Mouse (Mus musculus): ENCODE data around the gene Atp12a.

The Atp12a gene

GRCm38 (mm10) chr14:56364711-56365237 lies at the start of gene Atp12a:
Gene Atp12a (plus strand): TSS chr14:56365068.
- DNase-seq: no peak

- DNase-seq: no peak
Measured at GRCm38 (mm10) chr14:56315519-56315918, 49.3 kb upstream of the Atp12a start.

DNA sequence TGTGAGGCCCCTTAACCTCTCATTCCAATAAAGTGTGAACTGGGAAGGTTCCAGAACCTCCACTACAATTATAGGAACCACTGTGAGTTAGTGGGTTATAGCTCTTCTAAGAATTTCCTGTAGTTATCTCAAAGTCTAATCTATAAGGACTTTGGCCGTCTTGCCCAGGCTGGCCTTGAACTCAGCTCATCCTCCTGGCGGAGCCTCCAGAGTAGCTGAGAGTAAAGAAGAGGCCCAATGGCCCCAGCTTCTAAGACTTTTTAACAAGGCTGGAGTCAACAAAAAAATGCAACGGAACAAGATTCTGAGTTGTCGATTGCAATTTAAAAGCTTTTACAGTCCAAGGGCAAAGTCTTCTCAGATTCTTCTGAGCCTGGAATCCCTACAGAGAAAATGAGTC lies 48.5 kb upstream of the Atp12a start:
- DNase-seq: no peak

DNA sequence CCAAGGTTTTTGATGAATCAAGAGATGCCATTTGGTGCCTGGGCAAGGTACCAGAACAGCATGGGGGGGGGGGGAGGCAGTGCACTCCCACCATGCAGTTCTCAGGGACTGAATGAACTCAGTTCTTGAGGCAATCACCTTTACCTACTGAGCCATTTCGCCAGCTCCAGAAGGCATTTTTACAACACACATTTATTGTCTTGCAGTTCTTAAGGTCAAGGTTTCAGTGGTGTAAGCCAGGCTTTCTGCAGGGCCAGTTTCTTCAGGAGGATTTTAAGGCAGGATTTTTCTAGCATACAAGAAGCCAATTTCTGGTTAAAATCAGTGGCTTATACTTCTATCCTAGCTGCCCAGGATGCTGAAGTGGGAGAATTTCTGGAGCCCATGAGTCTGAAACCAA lies 41.9 kb upstream of the Atp12a start:
- no peak for DNase-seq

GRCm38 (mm10) chr14:56325038-56325437 lies 39.8 kb upstream of the Atp12a start:
- no peak for DNase-seq

- no peak for DNase-seq
Measured at GRCm38 (mm10) chr14:56333700-56334099, 31.2 kb upstream of the Atp12a start.

GRCm38 (mm10) chr14:56334437-56334836 lies 30.4 kb upstream of the Atp12a start:
- DNase-seq: no peak

DNA sequence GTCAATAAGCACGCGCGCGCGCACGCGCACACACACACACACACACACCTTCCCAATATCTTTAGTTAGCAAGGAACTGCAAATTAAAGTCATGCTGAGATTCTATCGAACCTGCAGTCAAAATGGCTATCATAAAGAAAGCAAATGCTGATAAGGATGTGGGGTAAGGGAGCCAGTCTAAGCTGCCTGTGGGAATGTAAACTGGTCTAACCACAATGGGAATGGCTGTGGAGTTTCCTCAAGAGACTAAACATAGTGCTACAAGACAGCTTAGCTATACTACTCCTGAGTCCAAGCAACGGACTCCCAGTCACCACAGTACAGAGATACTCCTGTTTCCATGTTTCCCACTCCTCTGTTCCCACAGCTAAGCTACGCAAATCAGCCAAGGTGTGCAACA lies 28.8 kb upstream of the Atp12a start:
- DNase-seq: no peak

DNA sequence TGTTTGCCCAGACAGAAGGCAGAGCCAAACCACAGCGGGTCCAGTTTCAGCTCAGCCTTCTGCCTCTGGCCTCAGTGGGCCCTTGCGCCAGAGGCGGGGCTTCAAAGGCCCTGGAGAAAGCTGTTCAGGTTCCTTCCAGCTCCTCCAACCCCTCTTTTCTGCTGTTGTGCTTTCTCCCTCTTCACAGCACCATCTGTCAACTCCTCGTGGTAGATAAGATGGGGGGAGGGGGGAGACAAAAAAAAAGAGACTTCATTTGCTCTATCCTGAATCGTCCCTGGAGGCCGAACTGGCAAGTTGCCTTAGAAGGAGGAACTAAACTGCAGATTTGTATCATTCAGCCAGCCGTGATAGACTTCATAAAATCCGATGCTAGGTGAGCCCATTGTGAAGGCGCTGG lies 27.8 kb upstream of the Atp12a start:
- no peak for DNase-seq

DNA sequence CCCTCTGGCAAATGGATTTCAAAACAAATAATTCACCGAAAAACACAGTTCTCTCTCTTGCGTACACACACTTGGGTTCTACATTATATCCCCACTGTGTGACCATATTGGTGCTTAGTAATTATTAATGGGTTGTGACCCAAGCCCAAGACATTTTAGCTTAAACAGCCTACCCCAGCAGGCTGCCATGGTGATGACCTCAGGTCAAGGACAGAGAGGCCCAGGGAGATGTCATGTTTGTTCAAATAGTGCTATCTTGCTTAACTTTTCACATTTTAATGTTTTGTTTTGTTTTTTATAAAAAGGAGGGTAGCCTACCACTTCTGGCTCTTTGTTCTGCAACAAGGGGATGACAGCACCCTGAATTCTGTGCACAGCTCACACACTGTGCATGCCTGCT lies 27.2 kb upstream of the Atp12a start:
- DNase-seq: no peak

DNA sequence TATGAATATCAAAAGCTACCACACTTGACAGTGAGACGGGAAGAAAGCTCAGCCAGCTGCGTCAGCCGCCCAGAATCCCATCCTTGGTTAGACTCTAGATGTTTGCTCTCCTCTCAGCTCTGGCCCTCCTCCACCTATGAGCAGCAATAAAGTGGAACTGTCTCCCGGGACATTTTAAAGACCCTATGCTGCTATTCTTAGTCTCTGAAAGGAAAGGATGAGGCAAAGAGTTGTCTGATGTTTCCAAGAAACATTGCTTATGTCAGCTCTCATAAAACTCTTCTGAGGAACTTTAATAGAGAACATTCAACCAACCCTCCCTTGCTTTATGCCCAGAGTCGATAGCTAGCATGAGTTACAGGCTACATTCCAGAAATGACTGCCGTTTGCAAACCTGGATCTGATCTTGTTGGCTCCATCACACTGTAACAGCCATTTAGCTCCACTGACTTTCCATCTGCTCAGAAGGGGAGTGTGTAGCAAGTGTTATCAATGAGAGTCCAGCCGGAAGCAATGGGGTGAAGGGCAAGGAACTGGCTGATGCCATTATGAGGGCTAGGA lies 25.9 kb upstream of the Atp12a start:
- no peak for DNase-seq

DNA sequence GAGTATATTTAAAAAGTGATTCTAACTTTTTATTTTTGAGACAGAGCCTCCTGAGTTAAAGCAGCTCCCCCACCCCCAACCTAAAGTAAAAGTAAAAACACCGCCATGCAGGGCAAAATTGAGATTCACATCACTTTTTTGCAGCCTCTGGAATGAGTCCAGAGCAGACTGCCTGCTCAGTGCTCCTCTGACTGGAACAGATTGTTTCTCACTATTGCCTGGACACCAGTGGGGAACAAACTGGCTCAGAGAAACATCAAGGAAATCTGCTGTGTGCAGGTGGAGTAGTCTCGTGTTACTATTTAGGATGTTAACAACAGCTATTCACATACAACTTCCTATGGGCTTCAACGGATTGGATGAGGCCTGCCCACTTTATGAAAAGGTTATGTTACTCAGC lies 16.2 kb upstream of the Atp12a start:
- no peak for DNase-seq

GRCm38 (mm10) chr14:56349541-56349940 lies 15.3 kb upstream of the Atp12a start:
- no peak for DNase-seq

GRCm38 (mm10) chr14:56351959-56352660 lies 12.8 kb upstream of the Atp12a start:
- peak; percentile 21 to 23 for DNase-seq

DNA sequence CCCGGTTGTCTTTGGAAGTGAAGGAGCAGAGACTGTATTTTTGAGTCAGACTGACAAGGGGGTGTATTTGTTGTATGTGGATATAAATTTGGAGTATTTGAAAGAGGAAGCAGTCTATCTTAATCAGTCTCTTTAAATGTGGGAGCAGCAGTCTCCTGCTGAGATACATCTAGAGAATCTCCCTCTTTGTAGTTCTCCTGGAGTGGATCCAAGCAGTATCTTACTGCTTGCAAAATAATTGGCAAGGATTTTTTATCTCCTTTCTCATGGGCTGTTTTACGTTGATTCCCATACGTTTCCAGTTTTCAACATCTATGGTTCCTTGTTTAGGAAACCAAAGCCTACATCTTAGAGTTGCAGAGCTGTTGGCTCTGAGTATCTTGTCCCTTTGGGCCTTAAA lies 10.1 kb upstream of the Atp12a start:
- no peak for DNase-seq

GRCm38 (mm10) chr14:56355396-56355795 lies 9.5 kb upstream of the Atp12a start:
- no peak for DNase-seq

GRCm38 (mm10) chr14:56356196-56356595 lies 8.7 kb upstream of the Atp12a start:
- no peak for DNase-seq

GRCm38 (mm10) chr14:56358422-56358821 lies 6.4 kb upstream of the Atp12a start:
- no peak for DNase-seq

- no peak for DNase-seq
Measured at GRCm38 (mm10) chr14:56359131-56359530, 5.7 kb upstream of the Atp12a start.

- DNase-seq: no peak
Measured at GRCm38 (mm10) chr14:56365292-56365691, 424 bp downstream of the Atp12a start.

- DNase-seq: no peak
Measured at GRCm38 (mm10) chr14:56366712-56367111, 1.8 kb downstream of the Atp12a start.

- peak; percentile 21 to 22 for DNase-seq
Measured at GRCm38 (mm10) chr14:56368834-56369233, 4.0 kb downstream of the Atp12a start.

GRCm38 (mm10) chr14:56375731-56376130 lies 10.9 kb downstream of the Atp12a start:
- DNase-seq: peak; percentile 71

DNA sequence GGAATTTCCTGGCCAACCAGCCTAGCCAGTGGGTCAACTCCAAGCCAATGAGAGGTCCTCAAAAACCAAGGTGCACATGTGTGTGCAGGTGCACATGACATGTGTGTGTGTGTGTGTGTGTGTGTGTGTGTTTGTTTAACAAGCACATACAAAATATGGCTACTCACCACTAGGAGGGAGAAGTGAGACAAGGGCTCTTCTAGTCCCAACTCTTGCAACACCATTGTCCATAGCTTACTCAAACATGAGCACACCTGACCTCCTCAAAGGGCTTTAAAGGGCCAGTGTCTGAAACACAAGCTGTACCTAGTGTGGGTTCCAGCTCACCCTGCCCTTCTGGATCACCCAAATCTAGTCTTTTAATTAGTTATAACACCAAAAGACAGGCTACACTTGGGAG lies 12.9 kb downstream of the Atp12a start:
- no peak for DNase-seq

DNA sequence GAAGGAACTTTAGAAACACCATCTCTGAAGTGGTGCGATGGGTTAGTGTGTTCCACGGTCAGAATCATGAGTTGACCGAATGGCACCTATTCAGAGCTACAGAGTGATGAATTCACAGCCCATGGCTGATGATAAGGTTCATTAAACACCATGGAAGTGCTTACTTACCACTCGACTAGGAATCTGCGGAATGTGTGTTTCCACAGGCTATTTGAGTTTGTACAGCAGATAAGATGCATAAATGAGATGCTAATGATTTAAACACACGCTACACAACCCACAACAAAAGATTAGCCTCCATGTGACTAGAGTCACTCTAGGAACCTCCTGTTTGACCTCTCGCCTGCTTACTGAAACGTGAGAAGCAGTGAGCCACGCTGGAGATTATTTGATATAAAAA lies 14.5 kb downstream of the Atp12a start:
- DNase-seq: no peak
